ENCODE assay signal across 17 mouse cellular contexts in genomic region chr10:58392435-58392834, GRCm38 (mm10). TPM values are rescaled to one million over a fixed set of nuclear protein-coding genes. Genes with fewer than 3 reads are reported as not detected.
DNase-seq lines count a peak whose midpoint lies in the region; ATAC-seq and TF ChIP-seq lines count a peak whose summit lies in the region.
"Had no signal": no experiment of that assay in that cellular context is flagged by ENCODE, and none has a peak within 500 bp of the region (broad histone marks: within the 10 kb centered on the region; RNA-seq: fewer than 3 reads in every experiment).

No protein-coding gene starts in this region.

- no peak for DNase-seq in frontal cortex, postnatal 10 days (ENCODE audit: low spot score in 2 of 2)
- no peak for DNase-seq in heart, adult 8-10 months (ENCODE audit: low spot score)
- DNase-seq in lung, postnatal 0 days (ENCODE audit: low spot score) = no peak
- DNase-seq in lung, postnatal 25 days (ENCODE audit: low spot score) = no peak
- DNase-seq in T-cell, adult 2 months (ENCODE audit: low spot score) = no peak
- DNase-seq: cerebellum, postnatal 14 days; kidney, adult 18-20 months; kidney, postnatal 4 days; lung, postnatal 14 days; right cerebral cortex, postnatal 25 days had no signal

- no peak overlapping the region; a peak in 1 of 4 replicates for H3K4me3 ChIP-seq in heart, embryonic 14.5 days (ENCODE audit: control insufficient read depth in 1 of 2, insufficient read depth in 1 of 2, low read depth in 1 of 2, low read length in 2 of 2)
- H3K4me3 ChIP-seq in lung, postnatal 0 days (ENCODE audit: low read depth, low read length) = no peak overlapping the region
- no peak overlapping the region for H3K4me3 ChIP-seq in liver, embryonic 15.5 days (replicated peaks)
- H3K4me3 ChIP-seq: embryonic facial prominence, embryonic 12.5 days; limb, embryonic 12.5 days had no signal

- no peaks in the 10 kb centered on the region for H3K27me3 ChIP-seq in heart, embryonic 14.5 days (ENCODE audit: control insufficient read depth, insufficient read depth, low read length)
- no peaks in the 10 kb centered on the region for H3K27me3 ChIP-seq in lung, postnatal 0 days (replicated peaks; ENCODE audit: insufficient read depth, low read length)
- H3K27me3 ChIP-seq in liver, embryonic 15.5 days = no peaks in the 10 kb centered on the region
- H3K27me3 ChIP-seq: embryonic facial prominence, embryonic 12.5 days; limb, embryonic 12.5 days had no signal

- TF ChIP-seq EP300 in lung, postnatal 0 days (IDR thresholded peaks at IDR 0.05) = no peak

- no peaks in the 10 kb centered on the region for H3K36me3 ChIP-seq in heart, embryonic 14.5 days (ENCODE audit: control insufficient read depth, insufficient read depth, low read length)
- no peaks in the 10 kb centered on the region for H3K36me3 ChIP-seq in lung, postnatal 0 days (ENCODE audit: insufficient read depth, low read length)
- H3K36me3 ChIP-seq in liver, embryonic 15.5 days (replicated peaks) = peaks cover 17% of the 10 kb centered on the region; the same call in 1 of the 2 replicates
- H3K36me3 ChIP-seq: embryonic facial prominence, embryonic 12.5 days; limb, embryonic 12.5 days had no signal

- peak; percentile 75 for ATAC-seq in frontal cortex, adult (ENCODE audit: low TSS enrichment)
- ATAC-seq in heart, embryonic 14.5 days (ENCODE audit: insufficient number of reproducible peaks, insufficient read depth, low FRiP score, low read depth) = no peak
- ATAC-seq in lung, postnatal 0 days = no peak
- no peak for ATAC-seq in liver, embryonic 15.5 days (ENCODE audit: insufficient read depth)
- ATAC-seq: hindbrain, postnatal 0 days; midbrain, embryonic 16.5 days had no signal

- peaks cover 24 to 48% of the 10 kb centered on the region in 2 experiments for H3K4me1 ChIP-seq in heart, embryonic 14.5 days (ENCODE audit: control insufficient read depth in 2 of 2, insufficient read depth in 2 of 2, low read length in 2 of 2)
- H3K4me1 ChIP-seq in lung, postnatal 0 days (ENCODE audit: insufficient read depth, low read depth, low read length) = peaks cover 32% of the 10 kb centered on the region; the same call in 1 of the 2 replicates
- H3K4me1 ChIP-seq in liver, embryonic 15.5 days (replicated peaks) = peaks cover 51% of the 10 kb centered on the region
- H3K4me1 ChIP-seq: embryonic facial prominence, embryonic 12.5 days; limb, embryonic 12.5 days had no signal

- 11% methylated on average over 4 of the region's 4 CpGs for WGBS in heart, embryonic 14.5 days
- WGBS in lung, postnatal 0 days = 43% methylated on average over 4 of the region's 4 CpGs
- WGBS in liver, embryonic 15.5 days (ENCODE audit: insufficient replicate concordance) = 16% methylated on average over 4 of the region's 4 CpGs

- H3K4me2 ChIP-seq in heart, embryonic 14.5 days (ENCODE audit: low read length) = peak overlapping the region; percentile 76
- H3K4me2 ChIP-seq in lung, postnatal 0 days (replicated peaks; ENCODE audit: low read depth, low read length) = no peak overlapping the region
- peak overlapping the region; percentile 15; the same call in 1 of the 2 replicates for H3K4me2 ChIP-seq in liver, embryonic 15.5 days
- H3K4me2 ChIP-seq: embryonic facial prominence, embryonic 12.5 days; limb, embryonic 12.5 days had no signal

- TF ChIP-seq CTCF in lung, postnatal 0 days (IDR thresholded peaks at IDR 0.05) = no peak

- peak overlapping the region; percentile 79 to 99 for H3K27ac ChIP-seq in heart, embryonic 14.5 days (replicated peaks in 1 of 2; ENCODE audit: control insufficient read depth in 1 of 2, insufficient read depth in 1 of 2, low read depth in 2 of 2, low read length in 2 of 2)
- peak overlapping the region; percentile 85 for H3K27ac ChIP-seq in lung, postnatal 0 days (ENCODE audit: low read length)
- no peak overlapping the region; the same call in 1 of the 2 replicates for H3K27ac ChIP-seq in liver, embryonic 15.5 days (replicated peaks)
- H3K27ac ChIP-seq: embryonic facial prominence, embryonic 12.5 days; hindbrain, postnatal 0 days had no signal

- H3K9me3 ChIP-seq in heart, embryonic 14.5 days (ENCODE audit: control insufficient read depth, low read length) = no peaks in the 10 kb centered on the region
- no peaks in the 10 kb centered on the region for H3K9me3 ChIP-seq in lung, postnatal 0 days (ENCODE audit: low read length)
- H3K9me3 ChIP-seq in liver, embryonic 15.5 days (replicated peaks) = no peaks in the 10 kb centered on the region
- H3K9me3 ChIP-seq: embryonic facial prominence, embryonic 12.5 days; limb, embryonic 12.5 days had no signal

- peak overlapping the region; percentile 48; the same call in 1 of the 2 replicates for H3K9ac ChIP-seq in heart, embryonic 14.5 days (ENCODE audit: low read length)
- no peak overlapping the region for H3K9ac ChIP-seq in lung, postnatal 0 days (replicated peaks; ENCODE audit: low read depth)
- no peak overlapping the region for H3K9ac ChIP-seq in liver, embryonic 15.5 days
- H3K9ac ChIP-seq: embryonic facial prominence, embryonic 12.5 days; limb, embryonic 12.5 days had no signal

RNA-seq across cellular contexts. Expression of gene Ranbp2, which starts 54.3 kb away (rescaled TPM):
- polyA plus RNA-seq in heart, embryonic 14.5 days (2014; fragmentation: Nextera tagmentation; extraction: Ambion mirVana) = 23.5 and 26.8 TPM in 2 replicates
- total RNA-seq in heart, adult 8-10 months (2022) = 10 to 100 TPM; 49.8 to 53.3 (median 51.2) TPM
- 12.6 and 15.3 TPM in 2 replicates for polyA plus RNA-seq in lung, postnatal 0 days (2015; fragmentation: Nextera tagmentation; extraction: Ambion mirVana)
- 18.9 and 19.2 TPM in 2 replicates for polyA plus RNA-seq in liver, embryonic 15.5 days (2015; fragmentation: Nextera tagmentation; extraction: Ambion mirVana)
